Mouse (Mus musculus) mature B cell (primary cell): ENCODE measurements around the gene F830045P16Rik.
"Not testable (repeated sequence)": the region's sequence is repeated elsewhere in the genome, so short reads cannot be mapped to it uniquely, and the experiment has no call there.

Source experiments
- in situ Hi-C: fragments of 300-500 bp; cut with MboI; formaldehyde crosslinking; loops from 2 replicates; pipeline ENCODE4 v1.14.3; 2019

F830045P16Rik gene

DNA sequence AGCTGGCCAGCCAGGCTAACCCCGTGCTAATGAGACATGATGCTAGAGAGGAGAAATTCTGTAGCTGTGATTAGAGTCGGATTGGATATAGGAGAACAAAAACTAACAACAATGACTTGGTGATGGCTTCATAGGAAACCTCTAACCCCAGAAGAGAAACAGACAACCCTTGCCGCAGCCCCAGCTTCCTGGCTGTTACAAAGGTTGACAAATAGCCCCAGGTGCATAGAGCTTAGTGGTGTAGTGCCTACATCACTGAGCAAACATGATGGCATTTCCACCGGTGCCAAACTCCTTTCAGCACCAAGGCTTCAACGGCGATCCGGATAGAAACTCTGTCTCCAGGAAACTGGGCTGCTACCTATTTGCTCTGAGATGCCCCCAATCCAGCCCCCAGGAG, 9.2 kb upstream of the F830045P16Rik start:
- in situ Hi-C loops: no loop called here

DNA sequence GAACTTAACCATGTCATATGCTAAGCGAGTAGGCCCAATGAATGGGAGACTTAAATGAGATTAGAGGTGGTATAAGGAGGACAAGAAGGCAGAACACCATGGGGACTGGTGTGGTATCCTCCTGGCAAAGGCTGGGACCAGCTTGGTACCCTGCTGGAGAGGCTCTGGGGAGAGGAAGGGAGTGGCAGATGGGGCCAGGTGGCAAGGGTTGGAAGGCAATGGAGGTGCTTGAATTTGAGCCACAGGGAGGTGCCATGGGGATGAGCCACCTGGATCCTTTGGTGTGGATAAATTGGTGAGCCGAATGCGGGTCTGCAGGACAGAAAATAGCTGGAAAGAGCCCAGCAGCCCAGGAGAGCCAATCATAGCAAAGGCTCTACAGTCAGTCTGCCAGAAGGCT, 8.5 kb upstream of the F830045P16Rik start:
- in situ Hi-C loops: no loop called here

DNA sequence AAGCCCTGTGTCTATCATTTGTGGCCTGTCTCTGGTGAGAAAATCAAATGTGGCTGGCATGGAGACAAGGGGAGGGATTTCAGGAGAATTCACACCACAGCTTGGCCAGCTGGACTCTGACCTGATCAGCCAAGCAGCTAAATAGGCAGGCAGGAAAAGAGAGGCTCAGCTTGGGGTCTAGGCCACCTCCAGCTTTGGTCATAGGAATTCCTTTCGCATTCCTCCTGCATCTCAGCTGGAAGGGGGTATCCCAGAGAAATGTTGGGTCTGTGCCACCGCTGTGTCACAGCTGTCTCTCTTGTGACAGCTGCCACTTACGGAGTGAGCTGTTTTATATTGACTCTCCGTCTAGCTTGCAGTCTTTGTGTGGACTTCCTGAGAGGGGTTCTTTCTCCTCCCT, 8.0 kb upstream of the F830045P16Rik start:
- in situ Hi-C loops: no loop called here

DNA sequence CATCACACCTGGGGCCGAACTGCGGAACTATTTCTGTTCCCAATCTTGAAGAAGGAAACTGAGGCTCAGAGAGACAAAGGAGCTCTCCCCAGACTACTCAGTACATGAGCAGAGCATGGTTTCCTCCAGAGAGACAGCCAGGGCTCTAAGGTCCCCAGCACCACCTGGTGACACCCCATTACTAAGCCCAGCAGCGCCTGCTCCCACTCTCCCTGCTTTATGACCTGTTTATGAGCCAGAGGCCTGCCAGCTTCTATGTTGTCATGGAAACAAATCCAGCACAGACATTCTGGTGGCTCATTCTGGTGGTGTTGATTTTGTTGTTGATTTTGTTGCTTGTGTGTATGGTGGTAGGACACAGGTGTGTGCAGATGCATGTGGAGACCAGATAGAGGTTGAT, 3.6 kb upstream of the F830045P16Rik start:
- in situ Hi-C loops: no loop called here

DNA sequence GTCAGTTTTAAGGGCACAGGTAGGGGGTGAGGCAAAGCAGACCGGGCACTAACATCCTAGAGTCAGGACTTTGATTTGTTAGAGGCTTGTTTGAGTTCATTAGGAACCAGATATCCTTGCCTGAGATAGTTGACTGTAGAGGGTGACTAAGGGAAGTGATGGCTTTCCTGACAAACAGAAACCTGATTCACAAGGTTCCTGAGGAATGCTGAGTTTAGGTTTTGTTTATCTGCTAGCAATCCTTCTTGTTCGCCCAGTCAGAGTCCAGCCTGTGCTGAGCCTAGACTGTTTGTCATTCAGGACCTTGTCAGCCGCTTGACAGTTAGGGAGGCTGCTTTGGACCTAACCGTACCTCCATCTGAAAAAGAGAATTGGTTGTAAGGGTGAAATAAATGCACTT, 2.8 kb upstream of the F830045P16Rik start:
- in situ Hi-C loops: no loop called here

DNA sequence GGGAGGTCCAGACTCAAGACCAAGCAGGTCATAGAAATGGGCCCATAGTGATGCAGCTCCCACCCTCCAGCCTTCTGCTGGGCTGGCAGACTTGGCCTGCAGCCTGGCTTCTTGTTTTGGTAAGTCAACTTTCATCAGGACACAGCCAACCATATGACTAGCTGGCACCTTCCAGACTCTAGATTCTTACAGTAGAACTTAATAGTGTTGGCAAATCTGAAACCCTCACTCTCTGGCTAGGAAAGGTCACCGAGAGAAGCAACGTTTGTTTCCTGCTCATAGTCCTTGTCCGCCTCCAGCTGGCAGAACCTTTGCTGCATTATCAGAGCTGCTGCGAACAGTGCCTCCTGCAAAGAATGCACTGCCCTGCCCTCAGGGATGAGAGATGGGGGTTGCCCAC, 1.5 kb upstream of the F830045P16Rik start:
- in situ Hi-C loops: no loop called here

DNA sequence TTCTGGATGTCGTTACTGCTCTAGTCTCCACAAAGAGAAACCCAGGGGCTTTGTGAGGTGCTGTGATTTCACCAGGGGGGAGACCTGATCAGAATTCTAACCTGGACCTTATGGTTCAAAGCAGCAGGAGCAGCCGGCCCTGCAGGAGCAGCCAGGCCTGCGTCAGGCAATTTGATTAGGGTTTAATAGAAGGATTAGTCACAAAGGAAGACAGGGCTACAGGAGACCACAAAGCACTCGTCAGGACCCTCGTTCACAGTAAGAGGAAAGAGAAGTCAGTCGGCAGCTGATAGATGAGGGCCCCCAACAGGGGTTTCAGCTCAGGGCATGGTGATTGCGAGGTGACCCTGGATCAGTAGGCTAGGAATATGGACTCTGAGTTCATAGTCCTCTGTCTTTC, 958 bp upstream of the F830045P16Rik start:
- in situ Hi-C loops: no loop called here

DNA sequence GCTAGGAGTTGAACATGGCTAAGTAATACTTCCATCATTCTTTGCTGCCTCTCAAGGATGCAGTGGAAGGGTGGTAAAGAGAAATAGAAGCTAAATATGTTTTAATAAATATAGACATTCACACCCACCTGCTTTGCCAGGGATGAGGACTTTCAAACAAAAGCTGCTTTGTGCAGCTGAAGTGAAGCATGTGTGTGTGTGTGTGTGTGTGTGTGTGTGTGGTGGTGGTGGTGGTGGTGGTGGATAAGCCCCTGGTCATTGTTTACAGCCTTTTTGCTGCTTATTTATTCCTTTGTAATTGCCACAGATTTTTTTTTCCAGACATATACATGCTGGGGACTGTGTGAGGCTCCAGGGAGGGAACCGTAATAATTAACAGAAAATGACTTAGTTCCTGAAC, 524 bp upstream of the F830045P16Rik start:
- in situ Hi-C loops: no loop called here

DNA sequence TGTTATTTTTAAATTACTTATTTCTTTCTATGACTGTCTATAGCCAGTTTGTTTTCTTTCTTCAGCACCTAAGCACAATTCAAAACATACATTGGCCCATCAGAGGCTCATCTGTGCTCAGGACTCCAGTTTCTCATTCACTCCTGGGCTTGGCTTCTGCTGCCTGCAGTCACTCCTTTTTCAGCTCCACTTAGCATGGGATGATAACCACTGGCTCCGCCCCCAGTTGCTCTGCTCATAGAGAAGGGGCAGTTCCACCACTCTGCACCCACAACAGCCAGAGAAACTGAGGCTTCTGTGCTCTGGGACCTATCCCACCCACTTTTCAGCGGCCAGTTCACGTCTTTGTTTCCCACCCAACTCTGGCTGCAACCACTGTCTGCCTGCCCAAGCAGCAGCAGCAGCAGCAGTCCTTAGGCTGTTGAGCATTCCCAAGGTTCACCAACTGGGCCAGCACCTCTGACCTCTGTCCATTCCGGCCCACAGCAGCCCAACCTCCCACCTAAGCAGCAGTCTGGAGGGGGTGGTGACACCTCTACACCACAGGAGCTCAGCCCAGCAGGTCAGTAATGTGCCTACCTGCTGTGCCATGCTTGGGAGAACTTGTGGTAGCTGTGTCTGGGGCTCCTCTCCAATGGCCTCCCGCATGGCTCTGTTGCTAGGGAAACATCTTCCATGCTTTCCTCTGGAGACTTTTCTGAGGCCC, 1.4 kb downstream of the F830045P16Rik start:
- in situ Hi-C loops: no loop called here

DNA sequence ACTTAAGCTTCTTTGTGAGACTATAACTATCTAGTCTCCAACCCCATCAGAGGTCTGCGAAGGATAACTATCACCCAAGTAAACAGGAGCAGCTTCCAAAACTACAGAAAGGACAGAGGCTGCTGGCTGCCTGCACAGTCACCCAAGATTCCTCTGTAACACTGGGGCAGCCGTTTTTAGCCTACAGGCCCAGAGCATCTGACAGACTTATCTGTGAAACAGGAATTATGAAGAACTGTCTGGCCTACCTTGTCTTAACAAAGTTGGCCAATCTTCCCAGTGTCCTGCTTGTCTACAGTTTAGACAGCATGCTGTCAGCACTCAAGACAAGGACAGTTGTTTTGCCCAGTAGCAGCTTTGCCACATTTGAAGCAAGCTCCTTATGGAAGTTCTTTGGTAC, 4.5 kb downstream of the F830045P16Rik start:
- in situ Hi-C loops: no loop called here

DNA sequence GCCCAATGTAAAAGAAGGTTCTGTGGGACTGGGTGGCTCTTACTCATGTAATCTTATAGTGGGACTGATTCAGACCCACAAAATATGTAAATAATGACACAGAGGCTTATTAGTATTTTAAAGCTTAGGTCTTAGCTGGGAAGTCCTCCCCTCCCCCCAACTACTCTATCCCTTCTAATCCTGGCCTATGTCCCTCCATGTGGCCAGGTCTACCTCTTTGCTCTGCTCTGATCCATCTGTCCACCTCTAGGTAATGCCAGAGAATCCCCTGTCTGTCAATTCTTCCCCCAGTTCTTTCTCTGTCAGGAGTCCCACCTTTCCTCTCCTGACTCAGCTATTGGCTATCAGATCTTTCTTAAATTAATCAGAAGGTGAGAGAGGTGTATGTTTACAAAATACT, 5.3 kb downstream of the F830045P16Rik start:
- in situ Hi-C loops: no loop called here

DNA sequence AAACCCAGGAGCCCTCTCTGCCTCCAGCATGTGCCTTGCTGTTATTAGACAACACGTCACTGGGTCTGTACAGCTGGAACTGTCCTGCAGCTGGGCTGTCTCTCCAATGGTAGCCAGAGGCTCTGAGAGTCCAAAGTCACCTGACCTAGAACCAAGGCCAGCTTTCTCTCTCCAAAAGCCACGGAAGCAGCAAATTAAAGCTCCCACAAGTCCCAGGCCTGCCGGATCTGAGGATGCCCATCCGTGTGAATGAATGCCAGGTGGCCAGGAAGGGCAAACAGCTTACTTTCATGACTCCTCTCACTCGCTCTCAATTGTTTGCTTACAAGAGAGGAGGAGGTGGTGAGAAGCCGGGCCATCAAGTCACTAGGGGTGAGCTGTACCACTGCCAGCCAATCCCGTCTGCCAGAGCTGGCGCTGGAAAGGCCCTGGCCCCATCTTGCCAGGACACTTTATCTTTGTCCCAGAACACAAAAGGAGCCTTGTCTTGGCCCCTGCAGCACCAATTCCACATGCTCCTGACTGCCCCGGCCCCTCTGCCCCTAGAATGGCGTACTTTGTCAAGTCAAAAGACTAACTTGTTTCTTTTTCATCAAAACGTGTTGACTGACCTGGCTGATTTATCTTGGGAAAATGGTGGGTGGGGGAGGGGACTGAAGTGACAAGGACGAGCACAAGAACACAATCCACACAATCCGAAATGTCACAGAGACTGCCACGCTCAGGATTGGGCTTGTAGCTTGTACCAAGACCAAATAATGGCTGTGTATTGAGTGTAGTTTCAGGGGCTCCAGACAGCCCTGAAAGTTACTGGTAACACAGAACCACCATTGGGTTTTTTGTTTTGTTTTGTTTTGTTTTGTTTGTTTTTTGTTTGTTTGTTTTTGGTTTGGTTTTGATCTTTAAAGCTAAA, 6.8 kb downstream of the F830045P16Rik start:
- in situ Hi-C loops: no loop called here

DNA sequence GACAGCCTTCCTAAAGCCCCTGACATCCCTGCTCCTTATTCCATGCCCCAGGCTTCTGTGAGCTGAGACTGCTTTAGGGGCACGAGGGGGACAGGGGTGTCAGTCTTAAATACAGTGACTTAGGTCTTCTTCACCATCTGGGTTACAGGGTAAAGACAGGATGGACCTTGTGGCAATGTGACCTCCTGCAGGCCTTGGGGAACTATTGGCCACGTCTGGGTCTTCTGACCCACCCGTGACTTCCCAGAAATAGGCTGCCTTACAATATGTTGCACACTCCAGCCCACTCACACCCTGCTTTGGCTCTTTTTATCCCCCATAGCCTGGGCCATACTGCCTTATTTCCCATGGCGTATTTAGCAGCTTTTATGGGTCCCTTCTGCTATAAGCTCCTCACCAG, 8.5 kb downstream of the F830045P16Rik start:
- in situ Hi-C loops: no loop called here

DNA sequence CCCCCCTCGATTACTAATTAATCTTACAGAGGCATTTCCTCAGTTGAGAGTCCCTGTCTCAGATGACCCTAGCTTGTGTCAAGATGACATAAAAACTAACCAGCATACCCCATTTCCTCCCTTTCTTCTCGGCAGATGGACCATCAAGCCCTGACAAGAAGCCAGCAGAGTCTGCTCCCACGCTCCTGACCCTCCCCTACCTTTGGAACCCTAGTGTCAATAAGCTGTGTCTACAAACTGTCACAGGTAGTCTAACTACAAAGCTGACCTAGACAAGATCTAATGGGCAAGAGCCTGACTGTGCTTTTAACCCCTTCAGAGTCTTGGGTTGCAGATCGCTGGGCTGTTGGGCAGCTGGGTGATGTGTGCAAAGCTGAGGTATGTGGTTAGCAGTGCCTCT, 10.1 kb downstream of the F830045P16Rik start:
- in situ Hi-C loops: no loop called here

DNA sequence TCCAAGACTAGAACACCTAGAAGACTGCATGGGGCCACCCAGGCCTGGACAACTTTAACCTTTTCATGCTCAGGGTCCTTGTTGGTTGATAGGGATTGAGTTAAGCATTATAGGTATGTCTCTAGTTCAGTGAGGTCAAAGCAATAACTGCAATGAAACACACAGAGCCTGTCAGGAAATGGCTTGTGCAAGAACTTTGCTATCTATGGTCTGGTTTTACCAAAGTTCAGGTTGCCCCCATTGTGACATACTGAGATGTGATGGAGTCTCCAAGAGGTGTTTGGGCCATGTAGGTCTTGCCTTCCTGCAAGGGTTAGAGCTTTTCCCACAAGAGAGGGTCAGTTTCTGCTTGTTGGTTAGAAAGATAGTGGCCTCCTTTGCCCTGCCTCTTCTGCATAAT, 10.8 kb downstream of the F830045P16Rik start:
- in situ Hi-C loops: no loop called here

DNA sequence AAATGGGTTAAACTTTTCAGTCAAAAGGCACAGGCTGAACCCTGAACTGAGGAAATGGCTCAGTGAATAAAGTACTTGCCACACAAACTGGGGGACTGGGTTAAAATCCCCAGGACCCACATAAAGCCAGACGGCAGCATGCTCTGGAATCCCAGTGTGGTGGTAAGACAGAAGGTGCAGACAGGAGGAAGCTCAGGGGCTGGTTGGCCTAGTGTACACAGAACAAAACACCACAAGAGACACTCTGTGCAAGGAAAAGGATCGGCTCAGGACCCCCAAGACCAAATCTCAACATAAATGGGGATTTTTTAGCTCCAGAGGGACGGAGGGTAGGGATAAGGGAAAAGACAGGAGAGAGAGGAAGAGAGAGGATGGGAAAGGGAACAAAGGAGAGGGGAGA, 17.9 kb downstream of the F830045P16Rik start:
- in situ Hi-C loops: no loop called here

DNA sequence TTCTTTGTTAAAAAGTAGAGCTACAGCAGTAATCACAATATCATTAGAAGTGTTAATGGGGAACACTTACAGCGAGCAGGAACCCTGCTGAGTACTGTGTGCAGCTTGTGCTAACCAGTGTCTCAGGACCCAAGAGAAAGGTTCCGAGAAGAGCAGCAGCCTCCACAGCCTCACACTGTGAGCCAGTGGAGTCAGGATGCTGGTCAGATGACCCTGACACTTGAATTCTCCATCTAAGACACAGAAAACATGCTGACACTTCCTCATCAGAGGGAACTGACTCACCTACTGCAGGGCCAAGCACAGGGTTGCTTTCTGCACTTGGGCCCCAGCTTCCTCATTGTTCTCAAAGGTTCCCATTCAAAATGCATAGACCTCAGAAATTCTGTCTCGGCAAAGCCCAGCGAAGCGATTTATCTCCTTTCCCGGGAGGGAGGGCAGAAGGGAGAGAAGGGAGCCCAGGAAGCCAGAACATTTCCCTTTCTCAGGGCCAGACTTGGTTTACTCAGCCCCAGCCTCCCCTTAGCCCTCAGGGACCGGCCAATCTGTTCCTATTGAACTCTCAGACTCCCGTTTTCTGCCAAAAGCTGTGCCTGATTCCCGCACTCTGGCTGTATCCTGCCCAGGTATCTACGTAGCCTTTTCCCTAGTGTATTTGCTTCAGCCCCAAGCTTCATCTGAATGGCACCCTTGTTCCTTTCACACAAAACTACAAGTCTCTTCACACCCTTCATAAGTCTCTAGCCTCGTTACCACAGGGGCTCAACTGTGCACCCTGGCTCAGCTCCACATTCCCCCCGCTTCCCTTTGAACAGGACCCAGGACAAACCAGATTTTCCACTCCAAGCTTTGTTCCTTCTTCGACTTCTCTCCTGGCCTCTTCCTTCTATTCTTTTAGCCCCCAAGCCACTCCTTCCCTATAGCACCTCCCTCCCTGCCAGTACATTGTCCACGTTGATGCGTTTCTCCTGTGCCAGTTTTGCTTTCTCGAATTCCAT, 21.2 kb downstream of the F830045P16Rik start:
- in situ Hi-C loops: no loop called here

DNA sequence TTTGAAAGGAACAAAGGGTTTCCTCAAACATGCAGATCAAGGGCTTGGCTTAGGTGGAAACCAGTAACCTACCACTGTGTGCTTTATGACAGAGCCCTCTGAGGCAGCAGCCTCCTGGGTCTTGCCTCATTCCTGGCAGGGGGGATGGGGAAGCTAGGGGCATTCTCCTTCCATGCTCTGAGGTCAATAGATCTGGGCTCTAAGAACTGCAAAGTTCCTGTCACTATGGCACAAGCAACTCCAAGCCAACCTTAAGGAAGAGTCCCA, 22.1 kb downstream of the F830045P16Rik start:
- in situ Hi-C loops: no loop called here

DNA sequence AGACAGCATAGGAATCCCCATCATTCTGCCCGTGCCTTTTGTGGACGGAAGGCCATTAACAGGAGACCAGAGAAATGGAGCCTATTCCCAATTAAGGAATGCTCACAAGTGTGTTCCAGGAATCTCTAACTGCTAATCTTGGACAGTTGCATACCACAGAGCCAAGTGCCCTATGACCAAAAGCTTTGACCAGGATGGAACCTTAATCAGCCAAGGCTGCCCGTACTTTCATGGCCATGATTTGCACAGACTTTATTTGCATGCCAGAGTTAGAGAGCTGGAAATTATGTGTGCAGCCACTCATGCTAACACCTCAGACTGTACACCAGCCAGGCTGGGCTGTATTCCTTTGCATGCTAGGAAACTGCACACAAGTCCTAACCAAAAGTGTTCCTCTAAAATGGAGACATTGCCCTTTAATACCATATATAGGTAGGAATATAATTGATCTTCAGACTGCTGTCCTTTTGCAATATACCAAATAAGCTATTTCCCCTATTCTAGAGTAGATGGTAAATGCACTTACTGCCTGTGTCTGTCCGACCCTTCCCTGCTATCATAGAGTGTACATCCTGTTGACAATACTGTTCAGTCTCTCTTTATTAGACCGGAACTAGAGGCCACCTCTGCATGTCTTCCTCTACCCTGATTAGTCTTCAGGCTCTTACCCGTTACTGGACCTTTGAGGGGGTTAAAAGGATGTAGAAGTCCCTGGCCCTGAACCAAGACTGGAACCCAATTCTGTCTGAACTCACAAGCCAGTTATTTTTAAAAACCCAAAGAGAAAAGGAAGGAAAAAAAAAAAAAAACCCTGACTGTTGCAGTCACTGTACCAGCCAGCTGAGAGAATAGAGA, 22.6 kb downstream of the F830045P16Rik start:
- in situ Hi-C loops: no loop called here

DNA sequence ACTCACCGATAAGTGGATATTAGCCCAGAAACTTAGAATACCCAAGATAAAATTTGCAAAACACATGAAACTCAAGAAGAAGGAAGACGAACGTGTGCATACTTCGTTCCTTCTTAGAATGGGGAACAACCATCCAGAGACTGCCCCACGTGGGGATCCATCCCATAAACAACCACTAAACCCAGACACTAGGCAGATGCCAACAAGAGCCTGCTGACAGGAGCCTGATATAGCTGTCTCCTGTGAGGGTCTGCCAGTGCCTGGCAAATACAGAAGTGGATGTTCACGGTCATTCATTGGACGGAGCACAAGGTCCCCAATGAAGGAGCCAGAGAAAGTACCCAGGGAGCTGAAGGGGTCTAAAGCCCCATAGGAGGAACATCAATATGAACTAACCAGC, 24.3 kb downstream of the F830045P16Rik start:
- in situ Hi-C loops: not testable (repeated sequence)

DNA sequence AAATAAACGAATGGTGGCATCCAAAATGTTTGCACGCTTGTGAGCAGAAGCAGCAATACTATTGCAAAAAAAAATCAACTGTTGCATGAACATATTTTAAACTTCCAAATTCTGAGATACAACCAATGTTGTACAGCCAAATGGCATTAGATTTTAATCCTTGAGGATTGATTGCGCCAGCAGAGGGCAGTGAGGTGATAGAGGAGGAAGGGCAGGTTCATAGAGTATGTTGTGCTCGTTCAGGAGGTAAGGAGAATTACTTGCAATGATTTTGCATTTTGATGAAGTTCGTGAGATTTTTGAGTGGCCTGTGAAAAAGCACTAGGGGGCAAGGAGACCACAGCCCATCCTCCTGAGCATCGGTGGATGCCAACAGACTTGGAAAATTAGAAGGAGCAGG, 33.8 kb downstream of the F830045P16Rik start:
- in situ Hi-C loops: no loop called here
